Mouse (Mus musculus) mesoderm, embryonic 11.5 days (tissue): ENCODE measurements at regions not wholly inside any gene's neighbourhood (a gene's known extent, or its start where the extent isn't known, plus 50 kb on each side); places are given as distances from the start of the nearest gene placed in this dataset.

ENCODE experiments used
- DNase-seq: peaks from one replicate; pipeline ENCODE4 v3.0.0-alpha.2; 2012; ENCODE audit warnings: low read depth, low spot score

- DNase-seq, result peak; percentile 19
These were observed 325.5 kb upstream of the 9130204L05Rik start for GRCm38 (mm10) chr3:91416137-91416536.
